Mouse (Mus musculus) midbrain, embryonic 13.5 days (tissue): ENCODE data around the gene Miga1. TPM values are rescaled to one million over a fixed set of nuclear protein-coding genes. Genes with fewer than 3 reads are reported as not detected.
A peak's percentile ranks its signal among the peaks of the same experiment; 100 is the strongest.

Source experiments
- ATAC-seq: fragments of 200-750 bp; cut with Nextera tagmentation; 2 replicates; pipeline ENCODE4 v1.8.0; 2017; ENCODE audit warnings: mild to moderate bottlenecking, moderate TSS enrichment, moderate library complexity
- H3K27ac ChIP-seq: fragments of 300-500 bp; sonication (generic); 2 replicates; pipeline ENCODE4 v1.5.1; 2015; ENCODE audit warnings: inconsistent platforms, mild to moderate bottlenecking, moderate library complexity
- H3K27me3 ChIP-seq: fragments of 300-500 bp; sonication (generic); 2 replicates; pipeline ENCODE4 v1.6.1; 2015; ENCODE audit warnings: mild to moderate bottlenecking, inconsistent platforms
- H3K36me3 ChIP-seq: fragments of 300-500 bp; sonication (generic); 2 replicates; pipeline ENCODE4 v1.6.1; 2015; ENCODE audit warnings: mild to moderate bottlenecking, inconsistent platforms
- H3K4me1 ChIP-seq: fragments of 300-500 bp; sonication (generic); replicated peaks from 2 replicates; pipeline ENCODE4 v1.6.1; 2015; ENCODE audit warnings: inconsistent platforms
- H3K4me2 ChIP-seq: fragments of 300-500 bp; sonication (generic); replicated peaks from 2 replicates; pipeline ENCODE4 v1.6.1; 2015; ENCODE audit warnings: moderate library complexity, mild to moderate bottlenecking, inconsistent platforms
- H3K4me3 ChIP-seq: fragments of 300-500 bp; sonication (generic); replicated peaks from 2 replicates; pipeline ENCODE4 v1.5.1; 2015; ENCODE audit warnings: mild to moderate bottlenecking, inconsistent platforms
- H3K9ac ChIP-seq: fragments of 300-500 bp; sonication (generic); replicated peaks from 2 replicates; pipeline ENCODE4 v1.6.1; 2015; ENCODE audit warnings: mild to moderate bottlenecking, inconsistent platforms
- H3K9me3 ChIP-seq: fragments of 300-500 bp; sonication (generic); 2 replicates; pipeline ENCODE4 v1.6.1; 2016; ENCODE audit warnings: mild to moderate bottlenecking, inconsistent platforms
- WGBS: fragments of 180-500 bp; shearing (Covaris S2); methylation state at CpG from one replicate; pipeline ENCODE4 v1.1.7; 2015; 5-methylcytosine and 5-hydroxymethylcytosine counted together
- polyA plus RNA-seq: library from polyadenylated mRNA; unstranded; fragments of >200 nt; fragmentation: Nextera tagmentation; extraction: Ambion mirVana; gene quantifications from 2 replicates; pipeline ENCODE4 v1.2.1, GENCODE M21; 2015

Gene Miga1
- polyA plus RNA-seq, 1 experiment from 2014 or later, result 18.1 TPM

- no peaks in the 10 kb centered on the region for H3K4me1 ChIP-seq
- H3K4me3 ChIP-seq, result no peak overlapping the region
- no peaks in the 10 kb centered on the region for H3K27me3 ChIP-seq
- H3K36me3 ChIP-seq, result peaks cover 15% of the 10 kb centered on the region
- ATAC-seq, result no peak
- H3K27ac ChIP-seq, result no peak overlapping the region
- H3K9me3 ChIP-seq, result no peaks in the 10 kb centered on the region
- 69% methylated on average over 8 of the region's 8 CpGs for WGBS
- no peak overlapping the region for H3K4me2 ChIP-seq
- no peak overlapping the region for H3K9ac ChIP-seq
Observed at GRCm38 (mm10) chr3:152275008-152275407, 65.2 kb downstream of the Miga1 start.

DNA sequence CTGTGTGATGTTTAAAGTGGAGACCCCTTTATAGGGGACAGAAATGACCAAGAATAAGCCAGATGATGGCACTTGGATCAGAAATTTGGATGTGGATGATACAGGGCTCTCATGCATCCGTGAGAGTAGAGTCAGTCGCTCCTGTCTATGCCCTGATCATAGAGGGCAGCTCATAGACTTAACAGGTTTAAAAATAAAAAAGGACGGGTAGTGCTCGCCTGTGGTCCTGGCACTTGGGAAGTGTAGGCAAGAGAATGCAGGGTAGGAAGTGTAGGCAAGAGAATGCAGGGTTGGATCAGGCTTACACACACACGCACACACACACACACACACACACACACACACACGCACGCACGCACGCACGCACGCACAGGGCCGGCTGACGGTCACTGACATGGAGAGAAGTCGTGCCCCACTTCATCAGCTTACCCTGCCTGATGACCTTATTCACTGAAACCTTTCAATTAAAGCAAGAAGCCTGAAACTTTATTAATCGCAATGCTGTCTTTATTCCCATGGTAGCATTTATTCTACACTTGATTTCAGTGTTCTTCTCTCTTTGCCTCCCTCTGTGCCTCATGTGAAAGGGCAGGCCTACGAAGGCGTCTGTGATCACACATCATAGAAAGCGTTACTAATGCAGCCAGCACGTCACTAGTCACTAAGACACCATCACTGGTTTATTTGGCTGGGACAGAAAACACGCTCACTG, 67.1 kb downstream of the Miga1 start:
- Histone ChIP-seq H3K4me2 (no peak overlapping the region), H3K9me3 (no peaks in the 10 kb centered on the region), H3K27ac (no peak overlapping the region), H3K9ac (no peak overlapping the region), H3K4me3 (no peak overlapping the region), H3K36me3 (peaks cover 15% of the 10 kb centered on the region), H3K27me3 (peaks cover 4% of the 10 kb centered on the region), H3K4me1 (no peaks in the 10 kb centered on the region)
- WGBS, result 70% methylated on average over 20 of the region's 20 CpGs
- ATAC-seq, result peak; percentile 37; the same call in 1 of the 2 replicates

GRCm38 (mm10) chr3:152271876-152272275, 68.3 kb downstream of the Miga1 start:
- 83% methylated on average over 6 of the region's 6 CpGs for WGBS
- Histone ChIP-seq H3K27ac (no peak overlapping the region), H3K4me2 (no peak overlapping the region), H3K27me3 (peaks cover 16% of the 10 kb centered on the region), H3K9me3 (no peaks in the 10 kb centered on the region), H3K4me3 (no peak overlapping the region), H3K36me3 (peaks cover 10% of the 10 kb centered on the region), H3K9ac (no peak overlapping the region), H3K4me1 (no peaks in the 10 kb centered on the region)
- ATAC-seq, result no peak

GRCm38 (mm10) chr3:152271071-152271710, 69.0 kb downstream of the Miga1 start:
- Histone ChIP-seq H3K27me3 (peaks cover 23% of the 10 kb centered on the region), H3K36me3 (0 out of 2 replicates have a peak, but pooled peaks cover 3% of the 10 kb centered on the region), H3K4me3 (no peak overlapping the region), H3K4me2 (no peak overlapping the region), H3K9ac (no peak overlapping the region), H3K4me1 (peaks cover 3% of the 10 kb centered on the region), H3K27ac (no peak overlapping the region), H3K9me3 (no peaks in the 10 kb centered on the region)
- no peak for ATAC-seq
- WGBS, result 90% methylated on average over 10 of the region's 10 CpGs

- Histone ChIP-seq H3K27ac (no peak overlapping the region), H3K9me3 (no peaks in the 10 kb centered on the region), H3K9ac (no peak overlapping the region), H3K4me2 (no peak overlapping the region), H3K27me3 (peaks cover 50% of the 10 kb centered on the region), H3K36me3 (no peaks in the 10 kb centered on the region), H3K4me1 (peaks cover 18% of the 10 kb centered on the region), H3K4me3 (no peak overlapping the region)
- ATAC-seq, result no peak
- 91% methylated on average over 14 of the region's 14 CpGs for WGBS
Observed at GRCm38 (mm10) chr3:152268099-152268498, 72.1 kb downstream of the Miga1 start.

DNA sequence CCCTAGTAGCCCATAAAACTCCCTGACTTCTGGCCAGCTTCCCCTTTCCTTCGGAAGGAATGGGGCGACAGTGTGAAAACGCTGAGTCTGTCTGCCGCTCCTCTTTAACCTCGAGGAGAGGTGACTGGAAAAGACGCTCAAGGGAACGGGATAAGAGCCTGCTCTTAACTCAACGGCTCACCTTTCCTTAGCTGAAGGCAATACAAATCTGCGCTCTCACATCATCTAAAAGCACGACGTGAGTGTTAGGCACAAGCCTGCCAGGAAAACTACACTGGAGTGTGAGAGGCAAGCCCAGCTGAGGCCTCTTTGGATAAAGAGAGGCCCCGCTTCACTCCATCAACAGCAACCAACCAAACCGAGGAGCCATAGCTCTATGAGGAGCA, 74.2 kb downstream of the Miga1 start, which contains the start of gene Nexn:
TSS of gene Nexn (minus strand) at position 315 of the 386 bp plus-strand sequence.
- ATAC-seq, result peak; percentile 49
- no peaks in the 10 kb centered on the region for H3K36me3 ChIP-seq
- peak within 1 kb of the TSS; percentile 72 for H3K9ac ChIP-seq
- H3K27ac ChIP-seq, result no peak within 1 kb of the TSS
- H3K4me3 ChIP-seq, result peak within 1 kb of the TSS; percentile 53
- peaks cover 65% of the 10 kb centered on the region for H3K27me3 ChIP-seq
- H3K9me3 ChIP-seq, result no peaks in the 10 kb centered on the region
- WGBS, result 2% methylated on average over 13 of the region's 13 CpGs
- H3K4me1 ChIP-seq, result peaks cover 26% of the 10 kb centered on the region
- H3K4me2 ChIP-seq, result peak within 1 kb of the TSS; percentile 93

DNA sequence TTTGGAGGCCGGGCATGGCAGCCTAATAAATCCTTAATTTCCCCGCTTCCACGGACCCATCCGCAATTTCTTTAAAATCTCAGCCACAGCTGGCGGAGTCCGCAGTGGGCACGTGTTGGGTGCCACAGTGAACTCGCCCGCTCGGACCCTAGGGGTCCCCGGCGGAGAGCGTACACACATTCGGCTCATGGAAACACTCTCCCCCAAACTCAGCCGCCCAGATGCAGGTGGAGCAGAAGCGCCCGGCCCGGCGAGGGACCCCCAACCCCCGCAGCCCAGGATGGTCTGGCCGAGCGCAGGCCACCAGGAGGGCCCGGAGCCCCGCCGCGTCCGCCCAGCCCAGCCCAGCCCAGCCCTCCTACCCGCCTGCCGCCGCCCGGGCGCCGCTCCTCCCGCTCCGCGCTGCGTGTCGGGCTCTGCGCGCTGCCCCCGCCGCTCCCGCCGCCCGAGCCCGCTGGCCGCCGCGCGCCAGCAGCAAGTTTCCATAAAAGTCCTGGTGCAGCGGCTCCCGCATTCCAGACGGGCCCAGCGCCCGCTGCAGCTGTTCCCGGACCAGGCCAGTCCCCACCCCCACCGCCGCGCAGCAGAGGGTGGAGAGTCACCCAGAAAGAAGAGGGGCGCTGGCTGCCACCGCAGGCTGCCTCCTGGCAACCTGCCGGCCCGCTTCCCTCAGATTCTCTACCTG, 74.7 kb downstream of the Miga1 start:
- peaks cover 66% of the 10 kb centered on the region for H3K27me3 ChIP-seq
- H3K9me3 ChIP-seq, result no peaks in the 10 kb centered on the region
- ATAC-seq, result peak; percentile 87
- no peak overlapping the region for H3K27ac ChIP-seq
- H3K4me3 ChIP-seq, result peak overlapping the region; percentile 53
- H3K36me3 ChIP-seq, result no peaks in the 10 kb centered on the region
- H3K4me2 ChIP-seq, result peak overlapping the region; percentile 93
- peak overlapping the region; percentile 72 for H3K9ac ChIP-seq
- H3K4me1 ChIP-seq, result peaks cover 26% of the 10 kb centered on the region
- under 1% methylated on average over 54 of the region's 63 CpGs for WGBS

DNA sequence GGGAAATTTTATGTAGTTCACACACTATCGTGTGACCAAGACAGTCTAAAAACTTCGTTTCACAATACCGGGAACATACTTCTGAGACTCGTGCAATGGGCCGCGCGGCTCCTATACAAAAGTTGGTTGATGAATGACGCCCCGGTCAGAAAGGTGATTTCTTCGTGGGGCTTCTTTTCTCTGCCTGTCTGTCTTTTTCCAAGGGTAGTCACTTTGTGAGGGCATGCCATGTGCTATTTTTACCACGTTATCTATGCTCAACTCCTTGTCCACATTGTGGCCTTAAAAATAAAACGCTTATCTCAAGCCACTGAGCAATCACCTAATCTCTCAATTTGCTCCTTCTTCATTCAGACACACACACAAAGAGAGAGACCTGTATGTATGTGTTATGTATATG, 75.4 kb downstream of the Miga1 start:
- Histone ChIP-seq H3K27ac (no peak overlapping the region), H3K4me1 (peaks cover 26% of the 10 kb centered on the region), H3K9ac (no peak overlapping the region), H3K4me3 (peak overlapping the region; percentile 53; the same call in 1 of the 2 replicates), H3K36me3 (no peaks in the 10 kb centered on the region), H3K9me3 (no peaks in the 10 kb centered on the region), H3K4me2 (peak overlapping the region; percentile 93), H3K27me3 (peaks cover 69% of the 10 kb centered on the region)
- no peak for ATAC-seq
- 29% methylated on average over 12 of the region's 12 CpGs for WGBS

DNA sequence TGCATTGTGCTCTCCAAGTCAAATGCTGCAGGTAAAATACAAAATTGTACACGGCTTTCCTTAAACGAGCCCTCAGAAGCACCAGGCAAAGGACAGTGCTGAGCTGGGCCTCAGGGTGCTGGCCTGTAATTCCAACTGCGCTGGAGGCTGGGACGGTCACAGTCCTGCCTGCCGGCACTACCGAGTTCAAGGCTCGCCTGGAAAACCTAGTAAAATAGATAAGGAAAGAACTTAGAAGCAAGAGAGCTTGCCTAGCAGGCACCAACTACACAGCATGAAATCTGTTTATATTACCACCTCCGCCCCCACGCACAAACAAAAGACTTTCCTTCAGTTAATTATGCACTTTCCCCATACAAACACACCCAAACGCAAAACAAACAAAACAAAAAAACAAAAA, 75.8 kb downstream of the Miga1 start:
- no peak overlapping the region for H3K9ac ChIP-seq
- peaks cover 26% of the 10 kb centered on the region for H3K4me1 ChIP-seq
- no peak for ATAC-seq
- H3K9me3 ChIP-seq, result no peaks in the 10 kb centered on the region
- 50% methylated on average over 10 of the region's 10 CpGs for WGBS
- no peak overlapping the region for H3K4me2 ChIP-seq
- H3K27ac ChIP-seq, result no peak overlapping the region
- H3K4me3 ChIP-seq, result no peak overlapping the region
- H3K27me3 ChIP-seq, result peaks cover 72% of the 10 kb centered on the region
- no peaks in the 10 kb centered on the region for H3K36me3 ChIP-seq

- 23% methylated on average over 8 of the region's 8 CpGs for WGBS
- H3K4me3 ChIP-seq, result no peak overlapping the region
- H3K4me1 ChIP-seq, result peaks cover 26% of the 10 kb centered on the region
- peaks cover 56% of the 10 kb centered on the region for H3K27me3 ChIP-seq
- ATAC-seq, result no peak
- H3K36me3 ChIP-seq, result no peaks in the 10 kb centered on the region
- no peak overlapping the region for H3K27ac ChIP-seq
- no peak overlapping the region for H3K4me2 ChIP-seq
- no peak overlapping the region for H3K9ac ChIP-seq
- H3K9me3 ChIP-seq, result no peaks in the 10 kb centered on the region
Observed at GRCm38 (mm10) chr3:152261948-152262347, 78.3 kb downstream of the Miga1 start.

DNA sequence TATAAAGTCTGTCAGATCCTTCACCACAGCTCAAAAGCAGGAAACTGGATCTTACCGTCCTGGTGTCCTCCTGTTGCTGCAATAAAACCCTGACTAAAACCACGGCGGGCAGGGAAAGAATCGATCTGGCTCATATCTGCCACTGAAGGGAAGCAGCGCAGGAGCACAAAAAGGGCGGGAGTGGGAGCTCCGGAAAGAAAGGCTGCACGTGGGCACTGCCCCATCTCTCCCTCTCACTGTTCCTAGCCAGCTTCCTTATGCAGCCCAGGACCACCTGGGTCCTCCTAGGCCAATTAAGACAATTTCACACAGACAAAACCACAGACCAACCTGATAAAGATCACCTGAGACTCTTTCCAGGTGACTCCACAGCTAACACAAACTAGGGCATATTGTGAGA, 78.8 kb downstream of the Miga1 start:
- H3K4me2 ChIP-seq, result no peak overlapping the region
- no peaks in the 10 kb centered on the region for H3K9me3 ChIP-seq
- H3K9ac ChIP-seq, result no peak overlapping the region
- no peak overlapping the region for H3K4me3 ChIP-seq
- peaks cover 51% of the 10 kb centered on the region for H3K27me3 ChIP-seq
- no peak overlapping the region for H3K27ac ChIP-seq
- WGBS, result 53% methylated on average over 8 of the region's 8 CpGs
- ATAC-seq, result no peak
- H3K36me3 ChIP-seq, result no peaks in the 10 kb centered on the region
- H3K4me1 ChIP-seq, result peaks cover 25% of the 10 kb centered on the region

- H3K27ac ChIP-seq, result no peak overlapping the region
- H3K4me3 ChIP-seq, result no peak overlapping the region
- no peaks in the 10 kb centered on the region for H3K36me3 ChIP-seq
- H3K4me1 ChIP-seq, result peaks cover 15% of the 10 kb centered on the region
- no peaks in the 10 kb centered on the region for H3K9me3 ChIP-seq
- H3K4me2 ChIP-seq, result no peak overlapping the region
- no peak overlapping the region for H3K9ac ChIP-seq
- 100% methylated on average over 1 of the region's 1 CpGs for WGBS
- no peak for ATAC-seq
- peaks cover 43% of the 10 kb centered on the region for H3K27me3 ChIP-seq
Observed at GRCm38 (mm10) chr3:152260362-152260761, 79.8 kb downstream of the Miga1 start.
